Mouse (Mus musculus): Measurements from ENCODE around the gene Zfyve19. TPM values are rescaled to one million over a fixed set of nuclear protein-coding genes. Genes with fewer than 3 reads are reported as not detected.
A peak's percentile ranks its signal among the peaks of the same experiment; 100 is the strongest.

Gene Zfyve19
- 10 to 100 TPM; 11.0 to 13.2 TPM for total RNA-seq (2021)

DNA sequence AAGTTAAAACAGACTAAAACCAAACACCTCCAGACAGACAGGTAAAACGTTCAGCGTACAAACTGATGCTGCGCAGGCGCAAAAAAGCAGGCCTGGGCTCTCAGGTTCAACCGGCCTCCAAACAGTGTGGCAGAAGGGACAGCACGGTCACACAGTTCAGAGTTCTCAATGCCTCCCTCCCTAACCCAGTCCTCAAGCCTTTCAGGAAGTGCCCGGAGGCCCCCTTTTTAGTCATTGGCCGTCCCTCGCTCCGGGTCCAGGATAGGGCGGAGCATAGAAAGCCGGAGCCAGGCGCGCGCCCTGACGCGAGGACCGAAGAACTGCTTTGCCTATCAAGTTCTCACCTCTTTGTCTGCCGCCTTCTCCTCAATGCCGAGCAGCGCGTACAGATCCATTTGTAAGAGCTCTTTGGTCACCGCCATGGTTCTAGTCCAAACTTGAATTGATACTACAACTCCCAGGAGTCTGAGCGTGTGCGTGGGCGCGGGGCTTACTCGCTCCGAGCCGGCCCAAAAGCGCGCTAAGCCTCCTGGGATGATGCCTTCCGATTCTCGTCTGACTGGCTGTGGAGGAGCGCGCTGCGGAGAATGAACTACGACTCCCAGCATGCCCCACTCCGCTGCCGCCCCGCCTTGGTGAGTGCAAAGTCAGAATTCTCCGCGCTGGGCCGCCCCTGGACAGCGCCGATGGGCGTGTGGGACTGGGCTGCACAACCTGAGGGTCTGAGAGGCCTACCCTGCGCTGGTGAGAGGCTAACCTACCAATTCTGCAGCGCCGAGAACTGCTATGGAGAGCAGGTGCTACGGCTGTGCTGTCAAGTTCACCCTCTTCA is at the start of gene Zfyve19, which contains the start of gene Dnajc17:
Zfyve19 (plus strand) TSS at position 274 of the 832 bp plus-strand sequence.
Dnajc17 (minus strand) TSS at position 452 of the 832 bp plus-strand sequence.
- intact Hi-C loops (cut with DNase I) = no loop called here

DNA sequence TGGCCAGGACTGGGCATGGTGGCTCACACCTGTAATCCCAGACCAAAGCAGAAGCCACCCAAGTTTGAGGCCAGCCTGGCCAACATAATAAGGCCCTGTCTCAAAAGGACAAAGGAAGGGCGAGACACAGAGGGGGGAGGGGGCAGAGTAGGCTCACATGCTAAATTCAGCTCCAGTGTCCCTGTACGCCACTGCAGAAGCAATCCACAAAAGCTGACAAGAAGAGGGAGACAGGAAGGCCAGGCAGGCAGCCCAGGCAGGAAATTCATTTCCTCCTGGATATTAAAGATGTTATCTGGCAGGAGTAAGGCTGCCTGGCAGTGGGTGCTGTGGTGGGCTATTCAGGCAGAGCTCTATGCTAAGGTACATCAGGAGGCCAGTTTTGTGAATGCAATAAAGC is 47.2 kb upstream of the Zfyve19 start:
- intact Hi-C loops (cut with DNase I) = no loop called here
- DNase-seq = no peak

More for the DNA sequence above, at the start of gene Zfyve19, which contains the start of gene Dnajc17:
- DNase-seq = peak; percentile 90 to 94

DNA sequence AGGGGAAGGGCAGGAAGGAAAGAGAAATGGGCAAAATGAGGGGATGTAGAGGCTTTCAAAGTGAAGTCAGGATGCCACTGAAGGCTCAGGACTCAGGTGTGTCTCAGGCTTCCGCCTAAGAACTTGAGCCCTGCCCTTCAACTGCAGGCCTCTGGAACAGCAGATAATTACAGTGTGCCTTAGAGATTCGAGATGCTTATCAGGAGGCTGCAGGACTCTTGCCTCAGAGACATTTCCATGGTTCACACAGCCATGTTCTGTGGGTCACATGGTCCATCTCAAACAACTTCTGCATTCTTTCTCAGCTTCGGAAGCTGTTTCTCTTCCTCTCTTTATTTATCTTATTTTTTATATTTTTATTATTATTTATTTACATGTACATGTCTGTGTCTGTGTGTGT is 45.3 kb upstream of the Zfyve19 start:
- intact Hi-C loops (cut with DNase I) = no loop called here
- no peak for DNase-seq

DNA sequence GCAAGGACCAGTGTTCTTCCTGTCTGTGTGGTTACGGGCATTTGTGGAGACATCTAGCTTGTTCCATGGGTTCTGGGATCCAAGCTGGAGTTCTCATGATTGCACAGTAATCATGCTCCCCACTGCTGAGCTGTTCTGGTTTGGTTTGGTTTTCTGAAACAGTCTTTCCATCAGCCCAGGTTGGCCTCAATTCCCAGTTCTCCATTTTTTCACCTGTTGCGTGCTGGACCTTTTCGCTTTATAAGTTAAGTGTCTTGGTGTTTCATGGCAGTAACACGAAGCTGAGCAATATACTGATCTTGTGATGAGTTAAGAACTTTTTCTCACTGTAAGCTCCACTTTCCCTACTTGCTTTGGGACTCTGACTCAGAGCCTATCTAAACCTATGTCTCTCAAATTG is 44.4 kb upstream of the Zfyve19 start:
- no peak for DNase-seq
- intact Hi-C loops (cut with DNase I) = no loop called here

DNA sequence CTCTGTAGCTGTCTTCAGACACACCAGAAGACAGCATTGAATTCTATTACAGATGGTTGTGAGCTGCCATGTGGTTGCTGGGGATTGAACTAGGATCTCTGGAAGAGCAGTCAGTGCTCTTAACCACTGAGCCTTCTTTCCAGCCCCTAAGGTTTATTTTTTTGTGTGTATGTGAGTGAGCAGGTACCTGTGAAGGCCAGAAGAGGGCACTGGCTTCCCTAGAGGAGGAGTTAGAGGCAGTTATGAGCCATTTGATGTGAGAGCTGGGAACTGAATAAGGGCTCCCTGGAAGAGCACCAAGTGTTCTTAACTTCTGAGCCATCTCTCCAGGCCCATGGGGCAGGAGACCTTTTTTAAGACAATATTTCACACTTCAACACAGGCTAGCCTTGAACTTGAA is 43.0 kb upstream of the Zfyve19 start:
- no peak for DNase-seq
- intact Hi-C loops (cut with DNase I) = no loop called here

DNA sequence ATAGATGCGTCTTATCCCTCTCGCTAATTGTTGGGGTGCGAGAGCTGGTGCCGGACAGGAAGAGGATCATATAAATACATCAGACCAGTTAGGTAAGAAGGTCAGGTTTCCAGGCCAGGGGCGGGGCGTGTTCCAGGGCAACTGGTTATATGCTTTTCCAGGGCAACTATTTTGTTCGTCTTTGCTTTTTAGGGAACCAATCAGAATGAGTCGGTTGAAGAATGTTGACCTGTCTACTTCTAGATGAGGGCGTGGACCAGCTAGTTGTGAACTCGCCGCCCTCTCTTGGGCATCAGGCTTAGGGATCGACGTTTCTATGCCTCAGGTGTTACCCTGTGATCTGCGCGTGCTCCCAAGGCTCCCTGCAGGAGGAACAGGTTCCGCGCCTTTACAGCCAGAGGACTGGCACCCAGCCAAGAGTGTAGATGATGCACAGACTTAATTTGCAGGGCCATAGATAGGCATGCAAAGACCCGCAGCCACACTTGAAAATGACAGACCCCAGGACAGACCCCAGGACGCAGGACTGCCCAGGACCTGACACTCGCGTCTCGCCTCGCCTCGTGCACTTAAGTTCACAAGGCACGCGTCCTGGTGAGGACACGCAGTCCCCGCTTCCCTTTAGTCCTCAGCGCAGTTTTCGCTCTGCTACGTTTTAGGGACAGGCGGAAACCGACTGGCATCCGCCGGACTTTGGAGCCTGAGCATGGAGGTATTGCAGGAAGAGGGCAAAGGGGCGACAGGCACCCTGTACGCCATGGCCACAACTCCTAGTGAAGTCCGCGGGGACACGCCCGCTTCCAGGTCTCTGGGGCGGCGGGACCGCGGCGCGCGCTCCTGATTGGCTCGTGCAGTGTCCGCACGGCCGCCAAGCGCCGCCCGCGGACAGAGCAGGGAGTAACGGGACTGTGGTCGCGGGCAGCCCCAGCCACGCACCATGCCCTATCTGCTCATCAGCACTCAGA is 41.2 kb upstream of the Zfyve19 start, which contains the start of gene Gchfr:
Gchfr (plus strand) TSS at position 873 of the 965 bp plus-strand sequence.
- peak; percentile 70 to 76 for DNase-seq
- intact Hi-C loops (cut with DNase I) = no loop called here

DNA sequence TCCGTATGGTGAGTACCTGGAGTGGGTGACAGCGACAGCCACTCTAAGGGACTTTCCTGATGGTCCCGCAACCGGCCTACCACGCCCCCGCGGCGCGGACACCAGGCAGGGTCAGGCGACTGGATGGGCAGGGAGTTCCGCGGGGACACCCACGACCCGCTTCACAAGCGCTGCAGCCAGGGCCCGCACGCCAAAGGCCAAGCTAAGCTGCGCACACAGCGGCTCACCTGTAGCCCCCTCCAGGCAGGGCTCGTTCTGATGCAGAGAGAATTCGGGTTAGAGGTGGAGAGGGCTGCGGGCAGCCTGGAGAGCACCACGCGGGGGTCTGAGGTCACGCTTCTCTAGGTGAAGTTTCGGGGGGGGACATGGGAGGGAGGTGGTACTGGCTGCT is 40.6 kb upstream of the Zfyve19 start:
- intact Hi-C loops (cut with DNase I) = no loop called here
- DNase-seq = no peak

DNA sequence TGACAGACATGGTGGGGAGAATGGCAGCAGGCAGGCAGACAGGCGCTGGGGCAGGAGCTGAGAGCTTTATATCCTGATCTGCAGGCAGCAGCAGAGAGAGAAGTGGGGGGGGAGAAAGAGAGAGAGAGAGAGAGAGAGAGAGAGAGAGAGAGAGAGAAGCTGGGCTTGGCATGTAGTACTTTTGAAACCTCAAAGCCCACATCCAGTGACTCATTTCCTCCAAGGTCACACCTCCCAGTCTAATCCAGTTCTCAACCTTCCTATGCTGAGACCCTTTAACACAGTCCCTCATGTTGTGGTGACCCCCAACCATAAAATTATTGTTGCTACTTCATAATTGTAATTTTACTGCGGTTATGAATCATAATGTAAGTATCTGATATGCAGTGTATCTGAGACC is 38.1 kb upstream of the Zfyve19 start:
- intact Hi-C loops (cut with DNase I) = no loop called here
- DNase-seq = no peak

DNA sequence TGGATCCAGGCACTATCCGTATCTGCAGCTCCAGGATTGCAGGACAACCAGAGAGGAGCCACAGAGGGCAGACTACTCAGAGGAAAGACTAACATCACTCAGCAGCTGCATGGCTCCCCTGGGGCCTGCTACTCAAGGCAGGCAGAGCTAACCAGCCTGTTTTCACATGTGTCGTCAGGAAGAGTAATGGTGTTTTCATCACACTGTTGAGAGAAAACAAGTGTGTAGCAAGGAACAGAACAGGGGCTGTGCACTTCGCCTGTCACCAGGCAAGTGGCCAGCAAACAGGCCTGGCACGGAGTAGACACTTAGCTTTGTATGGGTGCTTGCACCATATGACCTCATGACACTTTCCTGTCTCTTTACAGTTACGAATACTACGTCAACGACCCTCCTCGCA is 36.8 kb upstream of the Zfyve19 start:
- no peak for DNase-seq
- intact Hi-C loops (cut with DNase I) = no loop called here

DNA sequence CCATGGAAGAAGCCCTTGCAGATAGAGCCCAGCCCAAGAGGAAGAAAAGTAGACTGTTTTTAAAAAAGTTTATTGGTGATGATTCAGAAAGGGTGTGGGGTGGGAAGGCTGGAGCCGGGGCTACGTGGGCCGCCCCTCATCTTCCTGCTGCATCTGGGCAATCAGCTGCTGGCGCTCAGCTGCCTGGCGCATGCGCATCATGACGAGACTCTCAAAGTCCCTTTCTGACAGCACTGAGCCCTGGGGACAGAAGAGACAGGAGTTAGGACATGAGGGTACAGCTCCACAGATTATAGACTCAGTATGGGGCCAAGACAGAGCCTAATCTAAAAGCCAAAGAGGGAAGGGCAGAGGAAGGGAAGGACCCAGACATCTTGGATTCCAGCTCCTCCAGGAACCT is 36.0 kb upstream of the Zfyve19 start:
- intact Hi-C loops (cut with DNase I) = no loop called here
- no peak for DNase-seq

DNA sequence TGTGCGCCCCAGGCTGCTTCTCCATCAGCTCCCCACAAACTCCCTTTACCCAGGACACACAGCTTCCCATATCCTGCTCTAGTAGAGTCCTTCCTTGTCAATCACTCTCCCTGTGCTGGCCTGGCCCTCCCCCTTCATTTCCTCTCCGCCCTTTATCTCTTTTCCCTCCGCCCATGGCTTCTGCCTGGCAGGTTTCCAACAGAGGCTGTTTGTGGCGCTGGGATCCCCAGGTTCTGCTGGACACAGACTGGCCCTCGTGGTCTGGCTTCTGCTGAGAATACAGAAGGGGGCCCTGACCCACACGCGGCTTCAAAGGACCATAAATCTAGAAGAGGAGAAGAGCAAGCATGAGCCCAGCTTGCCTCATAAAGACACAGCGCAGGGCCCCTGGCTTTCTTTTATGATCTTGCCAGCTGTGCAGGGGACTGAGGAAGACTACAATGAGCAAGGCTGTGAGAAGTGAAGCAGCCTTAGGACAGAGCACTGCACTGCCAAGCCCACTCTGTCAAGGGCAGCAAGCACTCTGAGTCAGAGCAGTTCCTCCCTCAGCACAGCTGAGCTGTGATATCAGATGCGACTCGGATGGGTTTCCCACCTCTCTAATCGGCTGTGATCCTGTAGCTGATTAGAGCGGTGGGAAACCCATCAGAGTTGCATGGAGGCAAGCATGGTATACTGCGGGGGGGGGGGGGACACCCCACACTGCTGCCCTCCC is 35.4 kb upstream of the Zfyve19 start:
- peak; percentile 67 to 70 for DNase-seq
- intact Hi-C loops (cut with DNase I) = no loop called here

DNA sequence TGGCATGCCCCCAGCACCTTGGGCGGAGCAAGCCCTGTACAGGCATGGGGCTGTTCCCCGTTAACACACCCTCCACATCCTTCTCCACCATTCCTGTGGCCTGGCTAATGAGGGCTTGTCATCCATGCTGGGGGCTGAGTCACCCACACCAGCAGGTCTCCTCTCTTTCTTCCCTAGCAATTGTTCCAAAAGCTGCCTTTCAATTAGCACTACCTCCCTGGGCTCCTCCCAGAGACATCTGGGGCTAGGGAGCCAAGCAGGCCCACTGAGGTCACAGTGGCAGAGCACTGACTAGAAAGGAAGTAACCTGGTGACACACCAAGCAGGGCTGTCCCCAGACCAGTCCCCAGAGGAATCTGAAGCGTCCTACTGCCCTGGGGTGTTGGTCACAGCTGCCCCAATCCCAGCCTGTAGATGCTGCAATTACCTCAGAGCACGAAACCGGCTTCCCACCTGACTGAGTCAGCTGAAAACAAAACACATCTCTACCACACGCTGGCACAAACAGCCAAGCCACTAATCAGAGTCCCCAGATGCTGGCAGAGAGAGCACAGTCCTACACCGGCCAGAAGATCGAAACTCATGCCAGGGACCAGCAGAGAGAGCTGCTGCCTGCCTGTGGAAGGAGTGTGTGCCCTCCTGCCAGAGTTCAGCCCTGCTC is 34.3 kb upstream of the Zfyve19 start, which contains the start of gene Gm14137:
Gm14137 (plus strand) TSS at position 519 of the 661 bp plus-strand sequence.
- no peak for DNase-seq
- intact Hi-C loops (cut with DNase I) = no loop called here

DNA sequence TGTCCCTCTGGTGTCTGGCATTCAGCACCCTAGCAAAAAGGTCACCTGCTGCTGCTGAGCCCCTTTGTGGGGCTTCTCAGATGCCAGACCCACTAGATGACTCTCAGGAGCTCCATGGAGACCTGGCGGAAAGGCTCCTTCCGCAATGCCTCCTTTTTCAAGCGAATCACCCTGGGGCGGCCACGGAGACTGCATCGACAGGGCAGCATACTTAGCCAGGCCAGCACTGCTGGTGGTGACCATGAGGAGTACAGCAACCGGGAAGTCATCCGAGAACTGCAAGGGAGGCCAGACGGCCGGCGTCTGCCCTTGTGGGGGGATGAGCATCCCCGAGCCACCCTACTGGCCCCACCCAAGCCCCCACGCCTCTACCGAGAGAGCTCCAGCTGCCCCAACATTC is 33.6 kb upstream of the Zfyve19 start:
- intact Hi-C loops (cut with DNase I) = no loop called here
- DNase-seq = no peak

DNA sequence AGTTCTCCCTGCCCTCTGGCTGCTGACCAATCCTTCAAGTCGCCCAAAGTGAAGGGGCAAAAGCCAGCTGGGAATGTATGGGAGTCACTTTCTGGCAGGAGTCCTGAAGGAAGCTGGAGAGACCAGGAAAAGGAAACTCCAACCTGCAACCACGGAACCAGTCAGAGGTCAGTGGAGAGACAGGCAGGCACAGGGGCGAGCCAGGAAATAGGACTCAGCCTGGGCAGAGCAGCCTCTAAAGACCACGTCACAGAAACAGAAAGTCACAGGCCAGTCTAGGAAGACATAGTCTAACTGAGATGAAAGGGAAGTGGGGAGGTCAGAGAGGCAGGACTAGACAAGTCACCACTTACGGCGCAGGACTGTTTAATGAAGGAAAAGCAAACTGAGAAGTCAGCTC is 32.8 kb upstream of the Zfyve19 start:
- intact Hi-C loops (cut with DNase I) = no loop called here
- DNase-seq = no peak

DNA sequence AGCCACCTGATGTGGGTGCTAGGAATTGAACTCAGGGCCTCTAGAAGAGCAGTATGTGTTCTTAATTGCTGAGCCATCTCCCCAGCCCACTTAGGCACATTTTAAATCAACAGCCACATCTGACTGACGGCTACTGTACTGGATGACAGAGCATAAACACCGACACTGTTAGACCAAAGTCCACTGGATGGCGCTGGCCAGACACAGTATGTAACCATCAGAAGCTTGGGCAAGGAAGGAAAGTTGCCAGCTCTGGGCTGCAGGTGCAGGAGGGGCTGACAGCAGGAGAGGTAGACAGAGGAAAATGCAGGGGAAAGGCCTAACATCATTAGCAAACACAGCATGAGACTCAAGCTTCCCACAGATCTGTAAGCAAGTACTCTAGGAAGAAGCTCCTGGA is 31.7 kb upstream of the Zfyve19 start:
- DNase-seq = no peak
- intact Hi-C loops (cut with DNase I) = no loop called here

DNA sequence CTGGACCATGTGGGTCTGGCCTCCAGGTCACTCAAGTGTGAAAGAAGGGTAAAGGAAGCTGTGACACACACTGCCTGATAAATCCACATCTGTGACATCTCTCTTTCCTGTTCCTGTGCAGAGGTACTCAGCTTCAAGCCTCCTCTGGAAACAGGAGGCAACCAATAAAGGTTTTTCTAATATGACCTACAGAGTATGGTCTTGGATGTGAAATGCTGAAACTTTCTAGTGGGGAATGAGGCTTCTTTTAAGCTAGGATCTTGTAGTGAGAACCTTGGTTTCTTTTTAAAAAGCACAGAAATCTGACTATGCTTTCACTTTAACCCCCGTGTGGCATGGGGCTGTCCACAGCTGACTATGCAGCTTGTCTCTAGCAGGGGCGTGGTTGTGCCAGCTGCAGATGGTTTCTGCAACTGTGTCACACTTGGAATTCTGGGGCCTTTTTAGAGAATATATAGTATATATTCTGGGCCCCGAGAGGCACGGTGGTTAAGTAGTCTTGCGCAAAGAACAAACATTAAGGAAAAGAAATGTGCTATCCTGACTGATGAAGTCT is 31.0 kb upstream of the Zfyve19 start:
- DNase-seq = no peak
- intact Hi-C loops (cut with DNase I) = no loop called here

DNA sequence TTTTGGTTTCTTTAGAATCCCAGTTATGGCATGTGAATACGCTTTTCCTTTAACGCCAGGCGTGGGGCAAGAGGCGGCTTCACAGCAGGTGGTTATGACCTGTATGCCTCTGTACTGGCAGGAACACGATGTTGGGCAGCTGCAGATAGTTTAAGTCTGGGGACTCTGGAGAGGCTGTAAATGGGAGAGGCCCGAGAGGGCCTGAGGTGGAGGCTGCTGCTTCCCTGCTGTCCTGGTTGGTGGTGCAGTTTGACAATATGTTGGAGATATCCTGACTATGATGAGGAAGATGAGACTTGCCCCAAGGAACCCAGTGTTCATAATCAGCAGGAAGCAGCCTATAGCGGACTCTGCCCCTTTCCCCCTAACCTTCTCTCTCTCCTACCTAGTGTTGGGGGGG is 25.5 kb upstream of the Zfyve19 start:
- intact Hi-C loops (cut with DNase I) = loop anchor here (10.0 kb wide), 1 partner anchor 278 kb away; the partner anchor contains the start of gene Bahd1
- no peak for DNase-seq

DNA sequence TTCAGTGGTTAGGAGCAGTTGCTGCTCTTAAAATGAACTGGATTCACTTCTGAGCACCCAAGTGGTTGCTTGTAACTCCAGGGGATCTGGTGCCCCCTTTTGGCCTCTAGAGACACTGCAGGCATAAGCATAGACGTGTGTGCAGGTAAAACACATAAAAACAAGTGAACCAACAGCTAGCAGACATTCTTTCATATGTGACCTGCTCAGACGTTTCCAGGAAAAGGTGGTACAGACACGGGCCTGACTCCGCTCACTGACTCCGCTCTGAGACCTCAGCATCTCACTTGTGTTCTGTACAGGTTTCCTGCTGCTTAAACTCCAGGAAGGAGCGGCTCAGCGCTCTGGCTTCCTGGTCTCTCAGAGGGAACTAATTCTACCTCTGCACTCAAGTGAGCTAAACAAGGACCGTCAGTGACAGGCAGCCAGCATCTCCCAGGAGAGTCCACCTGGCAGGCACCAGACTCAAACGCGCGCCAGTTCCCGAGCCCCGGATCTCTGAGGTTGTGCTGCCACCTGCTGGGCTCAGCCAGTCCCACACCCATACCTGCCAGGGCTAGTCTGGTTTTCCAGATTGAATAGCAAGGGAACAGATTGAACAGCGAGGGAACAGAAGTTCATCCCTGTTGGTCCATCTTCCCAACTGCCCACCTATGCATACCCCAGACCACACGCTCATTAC is 19.2 kb upstream of the Zfyve19 start:
- peak; percentile 89 to 92 for DNase-seq
- intact Hi-C loops (cut with DNase I) = loop anchor here (1.0 to 10.0 kb wide), 6 partner anchors 32 to 284 kb away; partner anchors contain the start of genes Bahd1, Rad51 and Rmdn3

DNA sequence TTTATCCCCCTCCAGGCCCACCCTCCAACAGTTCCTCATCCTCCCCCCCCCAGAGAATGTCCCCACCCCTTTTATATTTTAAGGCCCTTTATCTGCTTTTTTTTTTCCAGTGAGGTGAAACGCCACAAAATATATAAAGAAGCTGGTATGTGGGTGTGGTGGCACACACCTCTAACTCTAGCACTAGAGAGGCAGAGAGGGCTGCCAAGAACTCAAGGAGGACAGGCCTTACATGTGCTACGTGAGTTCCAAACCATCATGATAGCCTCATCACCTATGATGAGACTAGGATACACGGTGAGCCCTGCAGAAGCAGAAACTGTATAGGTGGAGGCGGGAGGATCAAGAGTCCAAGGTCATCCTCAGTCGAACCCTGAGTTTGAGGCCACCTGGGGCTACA is 17.4 kb upstream of the Zfyve19 start:
- DNase-seq = no peak
- intact Hi-C loops (cut with DNase I) = no loop called here
